In the genomic region with DNA sequence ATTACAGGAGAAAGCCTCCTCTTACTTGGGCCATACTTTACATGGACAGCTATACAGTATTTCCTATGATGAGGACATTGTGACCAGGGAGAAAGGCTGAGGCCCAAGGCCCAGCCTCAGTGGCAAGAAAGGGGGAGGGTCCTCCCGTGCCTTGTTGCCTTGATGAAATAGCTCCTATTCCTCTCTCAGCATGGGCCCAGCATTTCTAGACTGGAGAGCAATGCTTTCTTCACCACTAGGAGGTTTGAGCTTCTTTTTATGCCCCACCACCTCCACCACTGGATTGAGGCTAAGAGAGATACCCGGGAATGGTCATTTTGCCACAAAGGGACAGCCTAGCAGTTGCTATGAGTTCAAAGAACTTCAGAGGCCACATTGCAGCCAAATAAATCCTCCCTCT, we compare ENCODE assay signal across 22 mouse cellular contexts. TPM values are rescaled to one million over a fixed set of nuclear protein-coding genes. Genes with fewer than 3 reads are reported as not detected.
DNase-seq lines count a peak whose midpoint lies in the region; ATAC-seq and TF ChIP-seq lines count a peak whose summit lies in the region.
"Had no signal": no experiment of that assay in that cellular context is flagged by ENCODE, and none has a peak within 500 bp of the region (broad histone marks: within the 10 kb centered on the region; RNA-seq: fewer than 3 reads in every experiment).

No protein-coding gene starts in this region.

- no peaks in the 10 kb centered on the region for H3K27me3 ChIP-seq in kidney, embryonic 16.5 days (ENCODE audit: insufficient read depth, low read length)
- peaks cover 51% of the 10 kb centered on the region for H3K27me3 ChIP-seq in hindbrain, embryonic 16.5 days (replicated peaks; ENCODE audit: control insufficient read depth, insufficient read depth, low read length)
- H3K27me3 ChIP-seq in neural tube, embryonic 11.5 days (ENCODE audit: control insufficient read depth, insufficient read depth, low read length): 0 out of 2 replicates have a peak, but pooled peaks cover 2% of the 10 kb centered on the region
- H3K27me3 ChIP-seq in stomach, postnatal 0 days (ENCODE audit: control insufficient read depth, insufficient read depth, low read length): peaks cover 8% of the 10 kb centered on the region; the same call in 1 of the 2 replicates
- peaks cover 100% of the 10 kb centered on the region for H3K27me3 ChIP-seq in forebrain, postnatal 0 days (ENCODE audit: insufficient read depth, low read length)

- peaks cover 56% of the 10 kb centered on the region for H3K4me1 ChIP-seq in kidney, embryonic 16.5 days (ENCODE audit: insufficient read depth, low read length)
- H3K4me1 ChIP-seq in hindbrain, embryonic 16.5 days (ENCODE audit: control insufficient read depth, insufficient read depth, low read depth, low read length): no peaks in the 10 kb centered on the region
- peaks cover 20% of the 10 kb centered on the region for H3K4me1 ChIP-seq in neural tube, embryonic 11.5 days (ENCODE audit: control insufficient read depth, insufficient read depth, low read length)
- H3K4me1 ChIP-seq in stomach, postnatal 0 days (replicated peaks; ENCODE audit: control insufficient read depth, insufficient read depth): no peaks in the 10 kb centered on the region
- no peaks in the 10 kb centered on the region for H3K4me1 ChIP-seq in forebrain, postnatal 0 days (ENCODE audit: insufficient read depth)
- H3K4me1 ChIP-seq: midbrain, embryonic 15.5 days had no signal

- TF ChIP-seq EP300 in stomach, postnatal 0 days (optimal IDR thresholded peaks at IDR 0.05): no peak

- H3K9me3 ChIP-seq in kidney, embryonic 16.5 days (ENCODE audit: low read length): no peaks in the 10 kb centered on the region
- H3K9me3 ChIP-seq in hindbrain, embryonic 16.5 days (ENCODE audit: control insufficient read depth, low read length): no peaks in the 10 kb centered on the region
- H3K9me3 ChIP-seq in neural tube, embryonic 11.5 days (ENCODE audit: control insufficient read depth, low read length): no peaks in the 10 kb centered on the region
- H3K9me3 ChIP-seq in stomach, postnatal 0 days (ENCODE audit: control insufficient read depth, low read length): no peaks in the 10 kb centered on the region
- H3K9me3 ChIP-seq in forebrain, postnatal 0 days (ENCODE audit: low read length): no peaks in the 10 kb centered on the region
- H3K9me3 ChIP-seq: embryonic facial prominence, embryonic 15.5 days; limb, embryonic 10.5 days; liver, embryonic 12.5 days; lung, embryonic 15.5 days; midbrain, embryonic 15.5 days had no signal

- WGBS in kidney, embryonic 16.5 days: 25% methylated on average over 2 of the region's 2 CpGs
- WGBS in hindbrain, embryonic 16.5 days: 8% methylated on average over 2 of the region's 2 CpGs
- 3% methylated on average over 2 of the region's 2 CpGs for WGBS in neural tube, embryonic 11.5 days
- 27% methylated on average over 2 of the region's 2 CpGs for WGBS in stomach, postnatal 0 days
- 3% methylated on average over 2 of the region's 2 CpGs for WGBS in forebrain, postnatal 0 days

- ATAC-seq in kidney, embryonic 16.5 days (ENCODE audit: low FRiP score, low TSS enrichment): no peak
- no peak for ATAC-seq in hindbrain, embryonic 16.5 days
- ATAC-seq in neural tube, embryonic 11.5 days (ENCODE audit: insufficient read depth, low FRiP score, low TSS enrichment): no peak
- ATAC-seq in stomach, postnatal 0 days (ENCODE audit: low FRiP score, low TSS enrichment): no peak
- ATAC-seq in forebrain, postnatal 0 days: no peak
- ATAC-seq: inflammation-experienced regulatory T-cells, adult 6 months; liver, embryonic 12.5 days; midbrain, embryonic 15.5 days had no signal

- DNase-seq in kidney, adult 11 months: no peak
- DNase-seq in neural tube, embryonic 11.5 days (ENCODE audit: low spot score): no peak
- DNase-seq in stomach, postnatal 0 days (ENCODE audit: low spot score): no peak
- DNase-seq in forebrain, postnatal 0 days: no peak
- no peak for DNase-seq in heart, adult 8-10 months (ENCODE audit: low spot score)
- DNase-seq: adrenal gland, postnatal 36 days; cerebellum, adult 9-11 months; gastrocnemius, postnatal 25 days; thymus, adult 18-20 months had no signal

- peak; percentile 22; the same call in 1 of the 2 replicates for TF ChIP-seq CTCF in stomach, postnatal 0 days (IDR thresholded peaks at IDR 0.05; ENCODE audit: low read depth)
- TF ChIP-seq CTCF in forebrain, postnatal 0 days (IDR thresholded peaks at IDR 0.05; ENCODE audit: low read depth): no peak

- H3K9ac ChIP-seq in kidney, embryonic 16.5 days (replicated peaks; ENCODE audit: low read length): peak overlapping the region; percentile 98
- peak overlapping the region; percentile 47; the same call in 1 of the 2 replicates for H3K9ac ChIP-seq in hindbrain, embryonic 16.5 days (ENCODE audit: low read depth, low read length)
- H3K9ac ChIP-seq in neural tube, embryonic 11.5 days (ENCODE audit: low read length): peak overlapping the region; percentile 100
- no peak overlapping the region for H3K9ac ChIP-seq in stomach, postnatal 0 days (ENCODE audit: low read length)
- no peak overlapping the region for H3K9ac ChIP-seq in forebrain, postnatal 0 days
- H3K9ac ChIP-seq: embryonic facial prominence, embryonic 15.5 days; liver, embryonic 12.5 days; lung, embryonic 15.5 days; midbrain, embryonic 15.5 days had no signal

- H3K4me2 ChIP-seq in kidney, embryonic 16.5 days (replicated peaks; ENCODE audit: low read depth, low read length): peak overlapping the region; percentile 90
- H3K4me2 ChIP-seq in hindbrain, embryonic 16.5 days (ENCODE audit: low read length): peak overlapping the region; percentile 34
- peak overlapping the region; percentile 100 for H3K4me2 ChIP-seq in neural tube, embryonic 11.5 days (ENCODE audit: low read depth)
- H3K4me2 ChIP-seq in stomach, postnatal 0 days (replicated peaks; ENCODE audit: low read depth): no peak overlapping the region
- no peak overlapping the region for H3K4me2 ChIP-seq in forebrain, postnatal 0 days (ENCODE audit: low read depth)
- H3K4me2 ChIP-seq: embryonic facial prominence, embryonic 15.5 days; liver, embryonic 12.5 days; lung, embryonic 15.5 days; midbrain, embryonic 15.5 days had no signal

- peak overlapping the region; percentile 71 for H3K4me3 ChIP-seq in kidney, embryonic 16.5 days (ENCODE audit: low read length)
- peak overlapping the region; percentile 35 for H3K4me3 ChIP-seq in hindbrain, embryonic 16.5 days (ENCODE audit: low read length)
- peak overlapping the region; percentile 96 for H3K4me3 ChIP-seq in neural tube, embryonic 11.5 days (ENCODE audit: low read depth, low read length)
- H3K4me3 ChIP-seq in stomach, postnatal 0 days (ENCODE audit: low read depth, low read length): no peak overlapping the region
- H3K4me3 ChIP-seq in forebrain, postnatal 0 days (ENCODE audit: low read depth, low read length): no peak overlapping the region
- H3K4me3 ChIP-seq: embryonic facial prominence, embryonic 15.5 days; layer of hippocampus, adult 2 months; limb, embryonic 10.5 days; liver, embryonic 12.5 days; lung, embryonic 15.5 days; midbrain, embryonic 15.5 days had no signal

- 0 out of 2 replicates have a peak, but pooled peaks cover 5% of the 10 kb centered on the region for H3K36me3 ChIP-seq in kidney, embryonic 16.5 days (ENCODE audit: insufficient read depth, low read length)
- H3K36me3 ChIP-seq in hindbrain, embryonic 16.5 days (ENCODE audit: control insufficient read depth, insufficient read depth, low read length): no peaks in the 10 kb centered on the region
- no peaks in the 10 kb centered on the region for H3K36me3 ChIP-seq in neural tube, embryonic 11.5 days (ENCODE audit: control insufficient read depth, insufficient read depth, low read length)
- no peaks in the 10 kb centered on the region for H3K36me3 ChIP-seq in stomach, postnatal 0 days (ENCODE audit: control insufficient read depth, insufficient read depth, low read length)
- no peaks in the 10 kb centered on the region for H3K36me3 ChIP-seq in forebrain, postnatal 0 days (ENCODE audit: insufficient read depth)
- H3K36me3 ChIP-seq: embryonic facial prominence, embryonic 15.5 days; liver, embryonic 12.5 days; lung, embryonic 15.5 days; midbrain, embryonic 15.5 days had no signal

- peak overlapping the region; percentile 99 for H3K27ac ChIP-seq in kidney, embryonic 16.5 days (ENCODE audit: low read length)
- peak overlapping the region; percentile 57; the same call in 1 of the 2 replicates for H3K27ac ChIP-seq in hindbrain, embryonic 16.5 days (ENCODE audit: low read depth, low read length)
- H3K27ac ChIP-seq in neural tube, embryonic 11.5 days (ENCODE audit: low read depth, low read length): peak overlapping the region; percentile 100
- peak overlapping the region; percentile 24; the same call in 1 of the 2 replicates for H3K27ac ChIP-seq in stomach, postnatal 0 days (replicated peaks)
- no peak overlapping the region for H3K27ac ChIP-seq in forebrain, postnatal 0 days (ENCODE audit: low read depth, low read length)
- H3K27ac ChIP-seq: embryonic facial prominence, embryonic 15.5 days; layer of hippocampus, adult 2 months; limb, embryonic 10.5 days; liver, embryonic 12.5 days; lung, embryonic 15.5 days; midbrain, embryonic 15.5 days had no signal

RNA-seq across cellular contexts. Expression of a gene that starts 4.7 kb away (rescaled TPM):
- polyA plus RNA-seq in kidney, embryonic 16.5 days (2015; fragmentation: Nextera tagmentation; extraction: Ambion mirVana): 50.3 and 55.7 TPM in 2 replicates
- 49.9 and 53.3 TPM in 2 replicates for polyA plus RNA-seq in hindbrain, embryonic 16.5 days (2015; fragmentation: Nextera tagmentation; extraction: Ambion mirVana)
- 81.4 and 87.2 TPM in 2 replicates for polyA plus RNA-seq in neural tube, embryonic 11.5 days (2014; fragmentation: Nextera tagmentation; extraction: Ambion mirVana)
- polyA plus RNA-seq in stomach, postnatal 0 days (2015; fragmentation: Nextera tagmentation; extraction: Ambion mirVana): 6.9 and 7.9 TPM in 2 replicates
- total RNA-seq in forebrain, postnatal 0 days (2014; rRNA removed): not detected in 2 replicates
- not detected in 2 replicates for polyA plus RNA-seq in forebrain, postnatal 0 days (2015; fragmentation: Nextera tagmentation; extraction: Ambion mirVana)
- total RNA-seq in heart, adult 8-10 months (2022): not detected
- total RNA-seq: layer of hippocampus, adult 2 months; left cerebral cortex, adult 18-20 months; megakaryocyte, adult 5-6 weeks had no signal
- polyA plus RNA-seq: embryonic facial prominence, embryonic 15.5 days; forebrain, embryonic 11.5 days; heart, postnatal 0 days; inflammation-experienced regulatory T-cells, adult 6 months had no signal

RNA-seq across cellular contexts. Expression of a gene that starts 6.1 kb away (rescaled TPM):
- polyA plus RNA-seq in kidney, embryonic 16.5 days (2015; fragmentation: Nextera tagmentation; extraction: Ambion mirVana): 19.2 and 24.3 TPM in 2 replicates
- 120 and 133 TPM in 2 replicates for polyA plus RNA-seq in hindbrain, embryonic 16.5 days (2015; fragmentation: Nextera tagmentation; extraction: Ambion mirVana)
- polyA plus RNA-seq in neural tube, embryonic 11.5 days (2014; fragmentation: Nextera tagmentation; extraction: Ambion mirVana): 49.0 and 49.1 TPM in 2 replicates
- polyA plus RNA-seq in stomach, postnatal 0 days (2015; fragmentation: Nextera tagmentation; extraction: Ambion mirVana): 7.5 and 8.2 TPM in 2 replicates
- not detected in 2 replicates for total RNA-seq in forebrain, postnatal 0 days (2014; rRNA removed)
- not detected in 2 replicates for polyA plus RNA-seq in forebrain, postnatal 0 days (2015; fragmentation: Nextera tagmentation; extraction: Ambion mirVana)
- under 1 TPM in 1 of 4 experiments, not detected in 3; 0.11 TPM for total RNA-seq in heart, adult 8-10 months (2022)
- total RNA-seq: layer of hippocampus, adult 2 months; left cerebral cortex, adult 18-20 months; megakaryocyte, adult 5-6 weeks had no signal
- polyA plus RNA-seq: embryonic facial prominence, embryonic 15.5 days; forebrain, embryonic 11.5 days; inflammation-experienced regulatory T-cells, adult 6 months had no signal

RNA-seq across cellular contexts. Expression of a gene that starts 10.6 kb away (rescaled TPM):
- 60.9 and 68.3 TPM in 2 replicates for polyA plus RNA-seq in kidney, embryonic 16.5 days (2015; fragmentation: Nextera tagmentation; extraction: Ambion mirVana)
- polyA plus RNA-seq in hindbrain, embryonic 16.5 days (2015; fragmentation: Nextera tagmentation; extraction: Ambion mirVana): 29.3 and 33.1 TPM in 2 replicates
- 65.5 and 65.9 TPM in 2 replicates for polyA plus RNA-seq in neural tube, embryonic 11.5 days (2014; fragmentation: Nextera tagmentation; extraction: Ambion mirVana)
- 5.5 and 6.0 TPM in 2 replicates for polyA plus RNA-seq in stomach, postnatal 0 days (2015; fragmentation: Nextera tagmentation; extraction: Ambion mirVana)
- not detected in 2 replicates for total RNA-seq in forebrain, postnatal 0 days (2014; rRNA removed)
- not detected in 2 replicates for polyA plus RNA-seq in forebrain, postnatal 0 days (2015; fragmentation: Nextera tagmentation; extraction: Ambion mirVana)
- not detected for total RNA-seq in heart, adult 8-10 months (2022)
- total RNA-seq: layer of hippocampus, adult 2 months; left cerebral cortex, adult 18-20 months; megakaryocyte, adult 5-6 weeks had no signal
- polyA plus RNA-seq: embryonic facial prominence, embryonic 15.5 days; forebrain, embryonic 11.5 days; inflammation-experienced regulatory T-cells, adult 6 months; midbrain, embryonic 15.5 days had no signal

RNA-seq across cellular contexts. Expression of a gene that starts 15.3 kb away (rescaled TPM):
- polyA plus RNA-seq in kidney, embryonic 16.5 days (2015; fragmentation: Nextera tagmentation; extraction: Ambion mirVana): 9.5 and 12.9 TPM in 2 replicates
- 15.1 and 15.9 TPM in 2 replicates for polyA plus RNA-seq in hindbrain, embryonic 16.5 days (2015; fragmentation: Nextera tagmentation; extraction: Ambion mirVana)
- 27.9 and 28.2 TPM in 2 replicates for polyA plus RNA-seq in neural tube, embryonic 11.5 days (2014; fragmentation: Nextera tagmentation; extraction: Ambion mirVana)
- polyA plus RNA-seq in stomach, postnatal 0 days (2015; fragmentation: Nextera tagmentation; extraction: Ambion mirVana): 0.42 and 0.83 TPM in 2 replicates
- total RNA-seq in forebrain, postnatal 0 days (2014; rRNA removed): not detected in 2 replicates
- not detected in 2 replicates for polyA plus RNA-seq in forebrain, postnatal 0 days (2015; fragmentation: Nextera tagmentation; extraction: Ambion mirVana)
- not detected for total RNA-seq in heart, adult 8-10 months (2022)
- total RNA-seq: layer of hippocampus, adult 2 months; left cerebral cortex, adult 18-20 months; megakaryocyte, adult 5-6 weeks had no signal
- polyA plus RNA-seq: embryonic facial prominence, embryonic 15.5 days; forebrain, embryonic 11.5 days; heart, postnatal 0 days; inflammation-experienced regulatory T-cells, adult 6 months; liver, embryonic 12.5 days; midbrain, embryonic 15.5 days had no signal

RNA-seq across cellular contexts. Expression of a gene that starts 21.1 kb away (rescaled TPM):
- polyA plus RNA-seq in kidney, embryonic 16.5 days (2015; fragmentation: Nextera tagmentation; extraction: Ambion mirVana): 4.1 and 6.2 TPM in 2 replicates
- 2.5 and 3.3 TPM in 2 replicates for polyA plus RNA-seq in hindbrain, embryonic 16.5 days (2015; fragmentation: Nextera tagmentation; extraction: Ambion mirVana)
- 3.1 and 3.8 TPM in 2 replicates for polyA plus RNA-seq in neural tube, embryonic 11.5 days (2014; fragmentation: Nextera tagmentation; extraction: Ambion mirVana)
- polyA plus RNA-seq in stomach, postnatal 0 days (2015; fragmentation: Nextera tagmentation; extraction: Ambion mirVana): 1.2 and 1.6 TPM in 2 replicates
- total RNA-seq in forebrain, postnatal 0 days (2014; rRNA removed): not detected in 2 replicates
- not detected in 2 replicates for polyA plus RNA-seq in forebrain, postnatal 0 days (2015; fragmentation: Nextera tagmentation; extraction: Ambion mirVana)
- total RNA-seq in heart, adult 8-10 months (2022): under 1 TPM; 0.35 to 0.63 (median 0.53) TPM
- total RNA-seq: layer of hippocampus, adult 2 months; left cerebral cortex, adult 18-20 months had no signal
- polyA plus RNA-seq: forebrain, embryonic 11.5 days; midbrain, embryonic 15.5 days had no signal

Comparison
In these comparisons a context has a peak if more than half of its experiments do, and no peak if none do; other contexts are left out.
1. H3K4me2 ChIP-seq: peak in kidney, embryonic 16.5 days (single experiment), hindbrain, embryonic 16.5 days (single experiment) and neural tube, embryonic 11.5 days (single experiment); none in stomach, postnatal 0 days (single experiment) and forebrain, postnatal 0 days (single experiment).
2. H3K4me3 ChIP-seq: peak in kidney, embryonic 16.5 days (single experiment), hindbrain, embryonic 16.5 days (single experiment) and neural tube, embryonic 11.5 days (single experiment); none in stomach, postnatal 0 days (single experiment) and forebrain, postnatal 0 days (single experiment).
3. H3K9ac ChIP-seq: peak in kidney, embryonic 16.5 days (single experiment), hindbrain, embryonic 16.5 days (single experiment) and neural tube, embryonic 11.5 days (single experiment); none in stomach, postnatal 0 days (single experiment) and forebrain, postnatal 0 days (single experiment).